Mouse (Mus musculus) MEL (cell line): ENCODE measurements around the gene Retn.

Source experiments
- CTCF ChIP-seq, 3 experiments: IDR thresholded peaks in 2 of 3; conservative IDR thresholded peaks in 1 of 3; 2 replicates each; pipeline ENCODE4 v1.5.1; 2011 to 2012; ENCODE audit warnings: low read length in 3 of 3, low read depth in 2 of 3, mild to moderate bottlenecking in 2 of 3, improper control_type of control experiment in 1 of 3, inconsistent platforms in 1 of 3, mixed read lengths in 1 of 3, moderate library complexity in 1 of 3; ENCODE audit not compliant: control insufficient read depth in 1 of 3, insufficient read depth in 1 of 3, poor library complexity in 1 of 3, severe bottlenecking in 1 of 3
- ETS1 ChIP-seq: IDR thresholded peaks from 2 replicates; pipeline ENCODE4 v1.6.1; 2012; ENCODE audit warnings: low read depth, mild to moderate bottlenecking, inconsistent platforms, low read length, improper control_type of control experiment, moderate library complexity
- KAT2A ChIP-seq: conservative IDR thresholded peaks from 2 replicates; pipeline ENCODE4 v1.6.1; 2012; ENCODE audit warnings: low read depth, low read length, improper control_type of control experiment, inconsistent platforms
- SMC3 ChIP-seq: IDR thresholded peaks from 2 replicates; pipeline ENCODE4 v1.6.1; 2011; ENCODE audit warnings: low read depth, low read length, improper control_type of control experiment
- USF1 ChIP-seq: IDR thresholded peaks from 2 replicates; pipeline ENCODE4 v1.6.1; 2014; ENCODE audit warnings: low read depth, mild to moderate bottlenecking, inconsistent platforms, low read length, improper control_type of control experiment, moderate library complexity
- ZNF384 ChIP-seq: IDR thresholded peaks from 2 replicates; pipeline ENCODE4 v1.6.1; 2012; ENCODE audit warnings: low read depth, mild to moderate bottlenecking, inconsistent platforms, low read length, improper control_type of control experiment

DNA sequence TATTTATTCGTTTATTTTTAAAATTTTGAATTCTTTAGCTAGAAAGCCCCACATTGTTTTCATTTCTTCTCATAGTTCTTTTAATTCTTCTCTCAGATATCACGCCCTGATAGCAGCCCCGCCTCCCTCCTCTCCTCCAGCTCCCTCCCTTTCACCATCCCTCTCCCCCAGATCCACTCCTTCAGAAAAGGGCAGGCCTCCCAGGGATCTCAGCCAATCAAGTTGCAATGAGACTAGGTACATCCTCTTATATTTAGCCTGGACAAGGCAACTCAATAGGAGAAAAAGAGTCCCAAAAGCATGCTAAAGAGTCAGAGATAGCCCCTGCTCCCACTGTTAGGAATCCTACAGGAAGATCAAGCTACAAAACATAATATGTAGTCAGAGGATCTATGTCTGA lies 19.1 kb downstream of the Retn start:
- TF ChIP-seq ZNF384 (no peak), ETS1 (no peak), CTCF (IDR thresholded peaks at IDR 0.05 in 2 of 3, conservative IDR thresholded peaks at IDR 0.05 in 1 of 3; ENCODE audit: control insufficient read depth in 1 of 3, insufficient read depth in 1 of 3, low read depth in 2 of 3, low read length in 3 of 3, poor library complexity in 1 of 3, severe bottlenecking in 1 of 3) (no peak), USF1 (no peak), SMC3 (no peak), KAT2A (no peak)
